Mouse (Mus musculus): ENCODE data around the gene Rnpepl1.

Gene Rnpepl1

GRCm38 (mm10) chr1:92907632-92908360 is 2.8 kb upstream of the Rnpepl1 start:
- DNase-seq: no peak

GRCm38 (mm10) chr1:92908664-92909063 is 1.9 kb upstream of the Rnpepl1 start:
- DNase-seq: no peak

DNA sequence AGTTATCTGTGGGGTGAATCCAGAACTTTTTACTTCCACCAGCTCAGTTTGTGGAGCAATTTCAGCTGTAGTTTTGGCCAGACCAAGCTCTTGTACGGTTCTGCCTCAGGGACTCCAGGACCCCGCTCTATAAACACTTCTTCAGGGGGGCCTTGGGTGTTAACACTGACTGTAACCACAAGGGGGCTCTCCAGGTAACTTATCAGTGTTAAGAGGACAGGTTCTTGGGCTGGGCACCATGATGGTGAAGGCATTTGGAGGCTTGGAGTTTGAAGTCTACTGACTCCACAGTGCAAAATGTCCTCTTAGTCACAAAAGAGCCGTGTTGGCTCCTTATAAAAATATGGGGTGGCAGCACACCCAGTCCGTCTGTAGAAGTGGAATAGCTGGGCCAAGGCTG is 1.5 kb upstream of the Rnpepl1 start:
- DNase-seq: peak; percentile 23

DNA sequence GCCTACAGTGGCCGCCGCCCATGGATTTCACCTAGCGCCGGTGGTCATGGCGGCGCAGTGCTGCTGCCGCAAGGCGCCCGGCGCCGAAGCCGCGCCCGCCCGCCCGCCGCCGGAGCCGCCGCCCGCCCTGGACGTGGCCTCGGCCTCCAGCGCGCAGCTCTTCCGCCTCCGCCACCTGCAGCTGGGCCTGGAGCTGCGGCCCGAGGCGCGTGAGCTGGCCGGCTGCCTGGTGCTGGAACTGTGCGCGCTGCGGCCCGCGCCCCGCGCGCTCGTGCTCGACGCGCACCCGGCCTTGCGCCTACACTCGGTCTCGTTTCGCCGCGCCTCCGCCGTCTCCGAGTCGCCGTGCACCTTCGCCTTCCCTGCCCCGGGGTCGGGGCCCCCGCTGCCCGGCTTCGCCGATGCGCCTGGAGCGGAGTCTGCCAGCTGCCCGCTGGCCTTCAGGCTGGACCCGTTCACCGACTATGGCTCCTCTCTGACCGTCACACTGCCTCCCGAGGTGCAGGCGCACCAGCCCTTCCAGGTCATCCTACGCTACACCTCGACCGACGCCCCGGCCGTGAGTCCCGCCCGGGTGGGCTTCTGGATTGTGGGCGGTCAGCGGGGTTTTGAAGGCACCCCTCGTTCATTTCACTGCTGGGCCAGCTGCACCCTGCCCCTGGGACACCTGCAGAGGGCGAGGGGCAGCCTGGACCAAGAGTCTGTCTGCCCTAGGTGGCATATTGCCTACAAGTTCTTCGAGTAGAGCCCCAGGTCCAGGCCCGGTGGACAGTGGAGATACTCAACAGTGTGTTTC is 540 bp downstream of the Rnpepl1 start:
- DNase-seq: peak; percentile 43 to 77

DNA sequence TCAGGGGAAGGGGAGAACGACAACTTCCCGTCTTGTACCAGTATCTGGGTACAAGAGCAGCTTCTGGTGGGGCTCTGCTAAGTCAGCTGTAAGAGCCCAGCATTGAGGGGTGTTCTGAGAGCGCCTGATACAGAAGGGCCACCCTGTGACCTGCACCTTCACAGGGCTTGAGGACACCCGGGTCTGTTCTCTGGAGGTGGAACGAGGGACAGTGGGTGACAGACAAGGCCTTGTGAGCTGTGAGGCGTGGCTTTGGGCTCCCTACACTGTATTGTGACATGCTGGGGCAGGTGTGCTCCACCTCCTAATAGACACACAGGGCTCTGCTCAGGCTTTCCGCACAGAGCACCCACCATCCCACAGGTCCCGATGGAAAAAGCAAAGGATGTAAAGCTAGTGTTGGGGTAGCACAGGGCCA is 1.1 kb downstream of the Rnpepl1 start:
- DNase-seq: no peak

DNA sequence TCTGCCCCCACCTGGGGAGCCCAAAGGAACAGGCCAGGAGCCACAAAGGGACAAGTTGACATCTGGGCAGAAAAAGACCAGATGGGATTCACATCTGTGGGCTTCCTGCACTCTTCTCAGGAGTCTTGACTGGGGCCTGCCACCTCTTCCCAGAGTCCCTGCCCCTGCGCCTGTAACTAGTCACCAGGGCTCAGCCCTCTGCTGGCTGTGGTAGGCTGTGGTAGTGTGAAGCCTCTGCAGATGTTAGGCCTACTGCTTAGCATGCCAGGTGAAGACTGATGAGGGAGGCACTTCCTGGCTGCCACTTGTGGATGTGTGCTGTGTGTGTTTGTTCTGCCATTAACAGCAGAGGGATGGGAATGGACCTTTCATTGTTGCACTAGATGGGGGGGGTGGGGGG is 1.7 kb downstream of the Rnpepl1 start:
- peak in 1 of 2 experiments; percentile 23 for DNase-seq

DNA sequence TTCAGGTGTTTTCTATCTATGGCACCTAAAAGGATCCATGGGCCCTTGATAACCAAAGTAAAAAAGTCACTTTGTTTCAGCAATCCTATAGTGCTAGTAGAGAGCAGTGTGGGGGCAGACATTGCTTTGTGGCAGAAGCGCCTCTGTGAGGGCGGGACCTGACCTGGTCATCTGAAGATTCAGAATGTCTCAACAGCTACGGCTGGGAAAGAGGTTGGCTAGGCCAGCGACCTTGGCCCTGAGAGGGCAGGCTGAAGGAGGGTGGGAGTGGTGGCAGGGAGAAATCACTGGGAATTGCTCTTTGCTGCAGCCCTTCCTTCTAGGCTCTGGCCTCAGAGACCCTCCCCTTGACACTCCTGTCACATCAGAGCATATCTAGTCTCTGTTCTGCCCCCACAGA is 3.7 kb downstream of the Rnpepl1 start:
- DNase-seq: no peak

- no peak for DNase-seq
Measured at GRCm38 (mm10) chr1:92914993-92915392, 4.4 kb downstream of the Rnpepl1 start.

DNA sequence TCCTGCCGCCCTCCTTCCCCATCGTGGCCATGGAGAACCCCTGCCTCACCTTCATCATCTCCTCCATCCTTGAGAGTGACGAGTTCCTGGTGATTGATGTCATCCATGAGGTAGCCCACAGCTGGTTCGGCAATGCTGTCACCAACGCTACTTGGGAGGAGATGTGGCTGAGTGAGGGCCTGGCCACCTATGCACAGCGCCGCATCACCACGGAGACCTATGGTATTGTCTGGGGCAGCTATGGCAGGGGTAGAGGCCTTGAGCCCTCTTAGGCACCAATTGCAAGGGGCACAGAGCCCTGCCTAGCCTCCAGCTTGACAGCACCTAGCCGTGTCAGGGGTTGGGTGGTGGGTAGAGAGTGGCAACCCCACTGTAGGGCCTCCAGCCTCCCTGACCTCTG is 6.1 kb downstream of the Rnpepl1 start:
- no peak for DNase-seq

DNA sequence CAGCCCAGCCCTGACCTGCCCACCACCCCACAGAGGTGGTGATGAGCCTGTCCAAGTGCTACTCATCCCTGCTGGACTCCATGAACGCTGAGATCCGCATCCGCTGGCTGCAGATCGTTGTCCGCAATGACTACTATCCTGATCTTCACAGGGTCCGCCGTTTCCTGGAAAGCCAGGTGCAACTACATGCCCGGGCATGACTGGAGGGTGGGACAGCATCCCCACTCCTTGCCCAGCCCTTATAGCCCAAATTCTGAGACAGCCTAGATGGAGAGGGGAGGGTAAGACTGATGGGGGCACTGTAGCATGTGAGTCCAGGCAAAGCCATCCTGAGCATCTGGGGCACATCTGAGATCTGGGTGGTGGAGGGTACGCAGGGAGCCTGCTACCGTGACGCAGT is 8.6 kb downstream of the Rnpepl1 start:
- no peak for DNase-seq

GRCm38 (mm10) chr1:92919775-92920174 is 9.2 kb downstream of the Rnpepl1 start:
- peak in 1 of 2 experiments; percentile 50 for DNase-seq

DNA sequence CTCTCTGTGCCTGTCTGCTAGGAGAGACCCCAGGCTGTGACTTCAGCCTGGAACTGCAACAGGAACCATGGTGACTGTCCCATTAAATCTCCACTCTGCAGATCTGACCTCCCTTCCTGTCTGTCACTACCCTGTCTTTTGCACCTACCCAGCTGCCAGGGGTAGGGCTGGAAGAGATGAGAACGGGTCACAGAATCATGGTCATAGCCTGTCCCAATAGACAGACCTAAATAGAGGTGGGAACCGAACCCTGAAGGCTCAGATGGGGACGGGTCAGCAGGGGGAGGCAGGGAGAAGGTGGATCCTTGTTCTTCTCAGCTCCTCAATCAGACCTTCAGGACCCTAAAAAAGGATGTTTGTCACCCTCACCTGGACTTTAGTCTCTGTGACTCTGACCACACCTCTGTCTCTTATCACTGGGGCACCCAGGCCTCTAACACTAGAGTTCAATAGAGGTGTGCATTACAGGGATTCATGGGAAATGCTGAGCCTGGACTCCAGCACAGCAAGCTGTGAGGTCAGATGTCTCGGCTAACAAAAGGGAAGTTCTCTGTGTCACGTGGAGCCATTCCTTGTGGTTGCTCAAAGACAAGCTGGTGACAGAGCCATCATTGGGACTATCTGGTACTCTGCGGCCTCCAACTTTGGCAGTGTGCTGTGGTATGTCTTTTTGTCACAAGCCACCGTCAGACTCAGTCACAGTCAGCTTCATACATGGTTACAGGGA is 10.1 kb downstream of the Rnpepl1 start:
- no peak for DNase-seq

DNA sequence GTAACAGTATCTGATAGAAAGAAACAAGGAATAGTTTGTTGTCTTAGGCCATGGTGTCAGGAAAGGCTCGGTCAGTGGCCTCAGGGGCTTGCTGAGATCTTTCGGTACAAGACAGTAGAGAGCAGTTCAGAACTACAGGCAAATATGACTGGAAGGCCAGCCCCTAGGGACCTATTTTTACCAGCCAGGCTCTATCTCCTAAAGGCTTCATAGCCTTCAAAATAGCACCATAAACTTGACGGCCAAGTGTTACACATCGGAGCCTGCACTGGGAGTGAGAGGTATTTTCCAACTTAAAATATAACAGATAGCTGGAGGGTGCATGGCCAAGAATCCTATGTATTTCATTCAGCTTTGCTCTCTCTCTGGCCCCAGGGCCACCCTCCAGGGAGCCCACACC is 10.9 kb downstream of the Rnpepl1 start:
- DNase-seq: no peak

DNA sequence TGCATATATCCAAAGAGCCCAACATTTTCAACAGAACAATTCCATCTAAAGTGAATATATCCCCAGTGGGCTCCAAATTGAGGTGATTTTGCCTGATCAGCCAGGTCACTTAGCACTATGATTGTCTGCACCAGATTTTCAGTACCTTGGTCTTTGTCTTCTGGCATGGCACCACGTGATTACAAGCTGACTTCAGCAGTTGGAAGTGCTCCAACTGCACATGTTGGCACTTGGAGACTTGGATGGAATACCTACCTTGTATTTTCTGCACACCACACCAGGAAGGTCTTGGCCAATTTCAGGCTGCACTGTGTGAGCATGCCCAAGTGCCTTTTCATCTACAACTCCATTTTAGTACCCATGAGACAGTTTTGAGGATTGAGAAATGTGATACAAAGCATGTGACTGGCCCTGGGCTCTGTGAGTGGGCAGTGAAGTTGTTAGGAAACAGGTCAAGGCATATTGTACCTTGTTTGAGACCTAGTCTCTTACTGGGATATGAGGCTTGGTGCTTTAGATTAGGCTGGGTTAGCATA is 19.7 kb downstream of the Rnpepl1 start:
- peak; percentile 79 for DNase-seq

DNA sequence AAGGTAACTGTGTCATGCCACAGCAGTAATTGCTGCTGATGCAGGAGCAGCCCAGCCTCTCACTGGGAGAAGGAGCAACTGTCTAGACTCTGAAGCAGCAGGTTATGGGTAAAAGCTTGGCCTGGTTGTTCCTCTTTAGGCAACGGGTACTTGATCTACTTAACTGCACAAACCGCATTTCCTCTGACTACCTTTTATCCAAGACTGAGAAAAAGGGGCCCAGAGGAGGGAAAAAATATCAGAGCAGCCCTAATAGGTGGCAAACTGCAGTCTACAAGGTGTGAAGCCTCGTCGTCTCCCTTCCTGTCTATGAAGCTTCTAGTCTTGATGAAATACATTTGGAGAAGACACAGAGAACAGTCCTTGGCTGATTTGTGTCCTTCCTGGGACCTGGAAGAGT is 23.0 kb downstream of the Rnpepl1 start:
- no peak for DNase-seq

GRCm38 (mm10) chr1:92934182-92934827 is 23.7 kb downstream of the Rnpepl1 start, which contains the start of gene Capn10:
TSS of gene Capn10 (plus strand) at chr1:92934376.
- DNase-seq: peak; percentile 94 to 97

- DNase-seq: peak; percentile 45 to 74
Measured at GRCm38 (mm10) chr1:92935054-92935962, 24.7 kb downstream of the Rnpepl1 start.

DNA sequence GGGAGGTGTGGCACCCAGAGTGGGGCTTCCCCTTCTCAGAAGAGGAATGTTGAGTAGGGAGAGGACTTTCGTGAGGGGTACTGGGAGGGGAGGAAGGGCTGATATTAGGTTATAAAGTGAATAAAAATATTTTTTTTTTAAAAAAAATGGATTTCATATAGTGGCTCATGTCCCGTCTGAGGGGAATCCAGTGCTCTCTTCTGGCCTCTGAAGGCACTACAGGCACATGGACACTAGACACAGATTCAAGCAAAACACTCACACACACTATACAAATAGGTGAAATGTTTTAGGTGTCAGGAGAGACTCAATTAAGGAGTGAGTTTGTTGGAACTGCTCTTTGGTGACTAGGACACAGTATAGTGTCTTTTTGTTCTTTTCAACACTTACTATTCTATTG is 25.4 kb downstream of the Rnpepl1 start:
- DNase-seq: no peak

GRCm38 (mm10) chr1:92936467-92936866 is 25.9 kb downstream of the Rnpepl1 start:
- DNase-seq: peak; percentile 45 to 65

DNA sequence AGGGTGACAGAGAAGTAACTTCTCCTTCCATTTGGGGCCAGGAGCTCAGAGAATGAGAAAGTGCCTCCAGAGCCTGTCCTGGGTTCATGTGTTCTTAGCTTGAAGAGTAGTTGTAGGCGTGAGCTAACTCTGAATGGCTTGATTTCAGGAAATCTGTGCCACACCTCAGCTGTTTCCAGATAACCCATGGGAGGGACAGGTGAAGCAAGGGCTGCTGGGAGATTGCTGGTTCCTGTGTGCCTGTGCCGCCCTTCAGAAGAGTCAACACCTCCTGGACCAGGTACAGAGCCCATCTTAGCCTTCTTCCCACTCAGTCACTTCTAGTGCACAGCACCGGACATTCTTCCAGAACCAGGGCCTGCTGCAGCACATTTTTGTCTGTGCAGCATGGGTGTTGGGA is 27.2 kb downstream of the Rnpepl1 start:
- DNase-seq: no peak

GRCm38 (mm10) chr1:92939746-92940145 is 29.2 kb downstream of the Rnpepl1 start:
- DNase-seq: no peak

All from kidney, postnatal 36 days (tissue).